Mouse (Mus musculus) small intestine, adult 2 months (tissue): ENCODE results near the gene Olfr1555-ps1.
"Not testable (repeated sequence)": the region's sequence is repeated elsewhere in the genome, so short reads cannot be mapped to it uniquely, and the experiment has no call there.

Experiments
- CTCF ChIP-seq: fragments of 200-500 bp; IDR thresholded peaks from 2 replicates; pipeline ENCODE4 v1.5.1; 2012; ENCODE audit warnings: low read depth, mild to moderate bottlenecking, control low read depth, inconsistent platforms, low read length, moderate library complexity, mixed read lengths; ENCODE audit not compliant: insufficient replicate concordance, insufficient read length; ENCODE audit errors: extremely low read depth
- POLR2A ChIP-seq: fragments of 200-500 bp; IDR thresholded peaks from 2 replicates; pipeline ENCODE4 v1.6.1; 2012; ENCODE audit warnings: low read depth, mild to moderate bottlenecking, control low read depth, inconsistent platforms, low read length, moderate library complexity

DNA sequence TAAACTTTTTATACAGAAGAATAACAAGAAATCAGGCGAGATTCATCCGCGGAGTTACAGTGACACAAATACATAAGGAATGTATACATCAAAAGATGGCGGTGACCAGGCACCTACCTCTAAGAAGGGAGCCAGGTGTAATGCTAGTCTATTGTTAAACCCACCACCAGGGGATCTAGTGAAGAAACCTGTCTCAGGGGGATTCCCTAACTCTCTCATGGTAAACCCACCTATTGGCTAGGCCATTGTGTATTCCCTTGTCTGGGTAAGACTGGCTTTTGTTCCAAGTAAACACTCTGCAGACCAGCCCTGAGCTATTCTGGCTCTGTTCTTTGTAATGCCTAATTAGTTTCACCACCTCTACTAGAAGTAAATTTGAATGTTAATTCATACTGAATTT, 29.2 kb upstream of the Olfr1555-ps1 start:
- not testable (repeated sequence) for TF ChIP-seq CTCF, POLR2A
